Mouse (Mus musculus) skeletal muscle tissue, adult 2 months (tissue): ENCODE measurements around the gene Olfr739.

Experiments
- DNase-seq: peaks from one replicate; pipeline ENCODE4 v3.0.0-alpha.2; 2012; ENCODE audit warnings: low read depth, low spot score

Olfr739 gene

DNA sequence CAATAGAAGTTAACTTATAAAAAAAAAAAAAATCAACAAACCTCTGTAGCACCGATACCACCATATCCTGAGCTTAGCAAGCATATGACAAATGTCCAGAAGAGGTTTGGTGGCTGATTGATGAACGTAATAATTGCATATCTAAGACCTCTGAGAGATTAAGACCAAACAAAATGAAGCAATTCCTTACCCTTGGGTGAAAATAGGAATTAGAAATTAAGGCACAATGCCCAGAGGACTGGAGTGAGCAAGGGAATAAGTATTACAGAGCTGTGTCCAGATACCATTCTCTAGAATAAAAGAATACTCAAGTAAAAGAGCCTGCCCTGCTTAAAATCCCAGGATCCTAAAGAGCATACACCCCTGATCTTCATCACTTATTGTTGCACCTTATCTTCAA, at the start of gene Olfr739:
Gene Olfr739, plus strand, starts transcription at position 301 of the 400 bp plus-strand sequence.
- DNase-seq = no peak

DNA sequence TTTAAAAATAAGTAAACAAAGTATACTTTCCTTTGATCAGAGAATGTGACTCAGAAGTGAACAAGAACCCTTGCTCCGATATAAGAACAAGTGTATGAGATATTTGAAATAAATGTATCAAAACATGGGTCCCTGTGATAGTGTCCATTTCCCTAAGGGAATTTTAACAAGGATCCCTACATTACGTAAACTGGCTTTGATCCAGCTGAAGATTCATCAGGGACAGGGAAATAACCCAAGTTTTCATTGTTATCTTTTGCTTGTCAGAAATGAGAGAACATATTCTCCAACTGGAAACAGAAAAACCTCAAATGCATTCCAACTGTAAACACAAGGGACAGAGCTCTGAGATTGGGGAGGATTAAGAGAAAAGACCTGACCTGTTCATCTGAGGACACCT, 37.6 kb upstream of the Olfr739 start, which contains the start of gene Olfr736:
Gene Olfr736, plus strand, starts transcription at position 301 of the 400 bp plus-strand sequence.
- no peak for DNase-seq

DNA sequence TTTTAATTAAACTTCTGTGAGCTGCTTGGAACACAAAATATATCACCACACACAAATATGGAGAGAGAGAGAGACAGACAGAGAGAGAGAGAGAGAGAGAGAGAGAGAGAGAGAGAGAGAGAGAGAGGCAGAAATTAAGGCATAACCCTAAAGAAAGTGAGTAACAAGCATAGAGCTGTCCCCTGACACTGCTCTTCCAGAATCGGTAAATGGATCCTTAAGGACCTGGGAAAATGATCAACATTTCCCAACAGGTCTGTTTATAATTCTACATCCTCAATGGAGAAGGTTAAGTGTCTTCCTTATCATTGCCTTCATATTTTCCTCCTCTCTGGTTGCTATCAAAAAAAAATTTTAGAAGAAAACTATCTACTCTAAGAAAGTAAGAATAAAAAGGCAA, 11.2 kb upstream of the Olfr739 start, which contains the start of gene Olfr738:
Gene Olfr738, plus strand, starts transcription at position 301 of the 400 bp plus-strand sequence.
- DNase-seq = no peak

DNA sequence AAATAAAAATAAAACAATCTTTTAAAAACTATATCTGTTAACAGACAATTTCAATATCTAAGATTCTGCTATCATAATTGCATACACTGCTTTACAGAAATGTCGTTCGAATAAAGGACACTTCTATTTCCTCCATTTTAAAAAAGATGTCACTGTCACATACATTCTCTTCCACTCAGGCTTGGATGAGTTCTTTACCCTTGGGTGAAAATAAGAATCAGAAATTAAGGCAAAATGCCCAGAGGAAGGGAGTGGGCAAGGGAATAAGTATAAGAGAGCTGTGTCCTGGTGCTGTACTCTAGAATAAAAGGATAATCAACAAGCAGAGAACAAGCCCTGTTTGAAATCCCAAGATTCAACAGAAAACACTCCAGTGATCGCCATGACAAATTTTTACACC, 26.8 kb downstream of the Olfr739 start, which contains the start of gene Olfr740:
Gene Olfr740, plus strand, starts transcription at position 301 of the 400 bp plus-strand sequence.
- DNase-seq = no peak

DNA sequence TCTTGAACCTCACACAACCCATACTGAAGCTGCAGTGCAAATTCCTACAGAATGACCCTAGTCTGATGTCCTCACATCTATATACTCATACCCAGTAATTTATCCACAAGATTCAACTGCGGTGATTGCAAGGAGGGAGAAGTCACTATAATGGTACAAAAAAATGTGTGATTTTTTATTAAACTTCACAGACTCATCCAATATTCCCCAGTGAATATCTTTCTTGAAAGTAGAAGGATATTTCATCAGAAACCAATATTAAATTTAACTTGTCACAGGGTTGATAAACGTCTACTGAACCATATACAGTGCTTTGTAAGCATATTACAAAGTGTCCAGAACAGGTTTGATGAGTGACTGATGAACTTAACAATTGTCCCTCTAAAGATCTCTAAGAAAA, 54.0 kb downstream of the Olfr739 start, which contains the start of gene Olfr741:
Gene Olfr741, plus strand, starts transcription at position 301 of the 400 bp plus-strand sequence.
- DNase-seq = no peak
